Comparison of ENCODE assay signal across 14 mouse cellular contexts in the genomic region with DNA sequence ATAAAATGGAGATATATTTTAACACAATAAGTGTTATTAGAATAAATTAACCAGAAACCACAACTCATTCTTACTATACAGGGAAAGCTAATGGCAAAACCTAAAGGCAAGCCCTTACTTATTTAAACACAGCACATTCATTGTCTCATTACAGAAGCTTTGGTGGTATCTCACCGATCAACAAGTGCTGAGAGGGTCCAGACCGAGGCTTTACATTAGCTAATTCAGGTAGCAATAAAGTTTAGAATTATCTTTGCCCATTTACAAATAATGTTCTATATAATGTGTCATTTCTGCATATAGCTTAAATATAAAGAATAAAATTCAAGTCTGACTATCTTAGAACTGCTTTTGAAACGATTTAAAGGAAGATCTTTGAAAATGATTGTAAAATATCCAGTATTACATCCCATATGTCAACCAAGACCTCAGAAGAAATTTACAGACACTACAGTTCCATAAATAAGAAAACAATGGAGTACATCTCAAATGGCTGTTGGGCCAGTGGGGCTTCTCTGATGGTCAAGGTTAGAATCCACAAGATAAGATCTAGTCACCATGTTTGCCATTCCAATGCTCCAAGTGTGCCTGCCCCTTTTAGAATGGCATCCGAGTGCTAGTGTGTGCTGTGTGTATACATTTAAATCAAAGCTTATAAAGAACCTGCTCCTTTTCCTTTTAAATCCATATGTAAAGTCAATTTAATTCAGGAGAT. TPM values are rescaled to one million over a fixed set of nuclear protein-coding genes. Genes with fewer than 3 reads are reported as not detected.
A peak's percentile ranks its signal among the peaks of the same experiment; 100 is the strongest.
DNase-seq lines count a peak whose midpoint lies in the region; ATAC-seq and TF ChIP-seq lines count a peak whose summit lies in the region.
"Had no signal": no experiment of that assay in that cellular context is flagged by ENCODE, and none has a peak within 500 bp of the region (broad histone marks: within the 10 kb centered on the region; RNA-seq: fewer than 3 reads in every experiment).

No protein-coding gene starts in this region.

- peaks cover 11% of the 10 kb centered on the region for H3K27me3 ChIP-seq in hindbrain, embryonic 14.5 days (ENCODE audit: control insufficient read depth, insufficient read depth, low read length)
- no peaks in the 10 kb centered on the region for H3K27me3 ChIP-seq in midbrain, embryonic 14.5 days (ENCODE audit: control insufficient read depth, insufficient read depth, low read length)

- no peak for ATAC-seq in hindbrain, embryonic 14.5 days (ENCODE audit: low FRiP score)
- no peak for ATAC-seq in midbrain, embryonic 14.5 days (ENCODE audit: low FRiP score, low TSS enrichment)

- peaks cover 30% of the 10 kb centered on the region for H3K4me1 ChIP-seq in hindbrain, embryonic 14.5 days (replicated peaks; ENCODE audit: control insufficient read depth, insufficient read depth, low read length)
- peaks cover 36% of the 10 kb centered on the region for H3K4me1 ChIP-seq in midbrain, embryonic 14.5 days (ENCODE audit: control insufficient read depth, insufficient read depth, low read length)

- peak; percentile 42 for DNase-seq in embryo, embryonic 10.5 days (ENCODE audit: low spot score)
- DNase-seq in embryo, embryonic 9.5 days (ENCODE audit: extremely low spot score): no peak
- peak; percentile 50 for DNase-seq in brain, embryonic 14.5 days (ENCODE audit: low read depth)
- DNase-seq in hindbrain, embryonic 14.5 days (ENCODE audit: low spot score): no peak
- DNase-seq in midbrain, embryonic 14.5 days: peak; percentile 66
- no peak for DNase-seq in kidney, adult 11 months
- DNase-seq in left cerebral cortex, adult 9 months (ENCODE audit: low spot score in 2 of 2): no peak
- no peak for DNase-seq in left cerebral cortex, adult 18-20 months (ENCODE audit: low spot score in 2 of 2)
- DNase-seq: adrenal gland, adult 2 months; B cell, adult 2 months; kidney, adult 2 months; lung, adult 2 months; thymus, postnatal 14 days had no signal

- H3K27ac ChIP-seq in hindbrain, embryonic 14.5 days: peak overlapping the region; percentile 98
- H3K27ac ChIP-seq in midbrain, embryonic 14.5 days (replicated peaks; ENCODE audit: low read depth, low read length): peak overlapping the region; percentile 99
- H3K27ac ChIP-seq: heart, embryonic 13.5 days had no signal

- H3K4me2 ChIP-seq in hindbrain, embryonic 14.5 days (replicated peaks): peak overlapping the region; percentile 65
- H3K4me2 ChIP-seq in midbrain, embryonic 14.5 days (ENCODE audit: low read length): peak overlapping the region; percentile 81
- H3K4me2 ChIP-seq: heart, embryonic 13.5 days had no signal

- WGBS in hindbrain, embryonic 14.5 days: 37% methylated on average over 4 of the region's 4 CpGs
- 19% methylated on average over 4 of the region's 4 CpGs for WGBS in midbrain, embryonic 14.5 days

- TF ChIP-seq POLR2A in brain, embryonic 14.5 days (IDR thresholded peaks at IDR 0.05; ENCODE audit: borderline replicate concordance, extremely low read depth, insufficient read depth, insufficient read length, poor library complexity, severe bottlenecking): no peak

- TF ChIP-seq CTCF in brain, embryonic 14.5 days (IDR thresholded peaks at IDR 0.05; ENCODE audit: borderline replicate concordance, extremely low read depth, insufficient read depth, insufficient read length): no peak

- H3K4me3 ChIP-seq in hindbrain, embryonic 14.5 days (replicated peaks; ENCODE audit: low read length): peak overlapping the region; percentile 39
- H3K4me3 ChIP-seq in midbrain, embryonic 14.5 days (replicated peaks; ENCODE audit: low read depth, low read length): peak overlapping the region; percentile 48
- H3K4me3 ChIP-seq: heart, embryonic 13.5 days had no signal

- peak overlapping the region; percentile 76 for H3K9ac ChIP-seq in hindbrain, embryonic 14.5 days
- peak overlapping the region; percentile 97 for H3K9ac ChIP-seq in midbrain, embryonic 14.5 days (replicated peaks; ENCODE audit: low read length)
- H3K9ac ChIP-seq: heart, embryonic 13.5 days had no signal

- H3K36me3 ChIP-seq in hindbrain, embryonic 14.5 days (replicated peaks; ENCODE audit: control insufficient read depth, insufficient read depth): no peaks in the 10 kb centered on the region
- H3K36me3 ChIP-seq in midbrain, embryonic 14.5 days (ENCODE audit: control insufficient read depth, insufficient read depth, low read length): no peaks in the 10 kb centered on the region
- H3K36me3 ChIP-seq: heart, embryonic 13.5 days had no signal

- H3K9me3 ChIP-seq in hindbrain, embryonic 14.5 days (ENCODE audit: control insufficient read depth, low read length): no peaks in the 10 kb centered on the region
- no peaks in the 10 kb centered on the region for H3K9me3 ChIP-seq in midbrain, embryonic 14.5 days (ENCODE audit: control insufficient read depth, low read length)
- H3K9me3 ChIP-seq: heart, embryonic 13.5 days had no signal

RNA-seq across cellular contexts. Expression of a gene that starts 3.1 kb away (rescaled TPM):
- 49.1 and 90.4 TPM in 2 replicates for polyA plus RNA-seq in brain, embryonic 14.5 days (2012; rRNA removed)
- 131 and 149 TPM in 2 replicates for polyA plus RNA-seq in hindbrain, embryonic 14.5 days (2014; fragmentation: Nextera tagmentation; extraction: Ambion mirVana)
- polyA plus RNA-seq in midbrain, embryonic 14.5 days (2014; fragmentation: Nextera tagmentation; extraction: Ambion mirVana): 218 and 237 TPM in 2 replicates
- total RNA-seq in left cerebral cortex, adult 18-20 months (2021): 1 to 10 TPM; 1.8 to 2.1 TPM

Comparison
In these comparisons a context has a peak if more than half of its experiments do, and no peak if none do; other contexts are left out.
1. DNase-seq: peak in embryo, embryonic 10.5 days (single experiment), brain, embryonic 14.5 days (single experiment) and midbrain, embryonic 14.5 days (single experiment); none in embryo, embryonic 9.5 days (single experiment), hindbrain, embryonic 14.5 days (single experiment), kidney, adult 11 months (single experiment), left cerebral cortex, adult 9 months (0 of 2) and left cerebral cortex, adult 18-20 months (0 of 2).